Mouse (Mus musculus) heart, postnatal 25 days (tissue): Measurements from ENCODE around the gene Gm21970. TPM values are rescaled to one million over a fixed set of nuclear protein-coding genes. Genes with fewer than 3 reads are reported as not detected.

Experiments
- DNase-seq: peaks from one replicate; pipeline ENCODE4 v3.0.0; 2022; ENCODE audit warnings: low spot score
- intact Hi-C: fragments of 180-260 bp; cut with DNase I; formaldehyde crosslinking; loops from one replicate; pipeline ENCODE4 v1.15.1; 2025
- total RNA-seq, 2 experiments: library from RNA; stranded (reverse); gene quantifications; 2 replicates each; pipeline ENCODE4 v1.2.3; 2021

The Gm21970 gene
- total RNA-seq, 2 experiments from 2014 or later = not detected

- intact Hi-C loops = no loop called here
- no peak for DNase-seq
Measured at GRCm38 (mm10) chr16:91396844-91397537, 5.5 kb downstream of the Gm21970 start.

- DNase-seq = no peak
- intact Hi-C loops = no loop called here
Measured at GRCm38 (mm10) chr16:91398030-91398429, 6.5 kb downstream of the Gm21970 start.

- no peak for DNase-seq
- intact Hi-C loops = no loop called here
Measured at GRCm38 (mm10) chr16:91398944-91399343, 7.4 kb downstream of the Gm21970 start.

GRCm38 (mm10) chr16:91401569-91402165, 10.1 kb downstream of the Gm21970 start:
- intact Hi-C loops = no loop called here
- DNase-seq = no peak

GRCm38 (mm10) chr16:91403784-91404183, 12.3 kb downstream of the Gm21970 start:
- DNase-seq = no peak
- intact Hi-C loops = no loop called here

GRCm38 (mm10) chr16:91404187-91404586, 12.7 kb downstream of the Gm21970 start:
- intact Hi-C loops = no loop called here
- no peak for DNase-seq

GRCm38 (mm10) chr16:91404828-91405577, 13.5 kb downstream of the Gm21970 start:
- DNase-seq = no peak
- intact Hi-C loops = no loop called here

GRCm38 (mm10) chr16:91405640-91406584, 14.4 kb downstream of the Gm21970 start, which contains the start of gene Il10rb:
TSS of gene Il10rb (plus strand) at chr16:91406164.
- intact Hi-C loops = loop anchor here (2.0 kb wide), 2 partner anchors 35 to 79 kb away; partner anchors contain the start of gene Ifnar1
- DNase-seq = peak; percentile 76

GRCm38 (mm10) chr16:91406585-91407220, 15.2 kb downstream of the Gm21970 start:
- DNase-seq = peak; percentile 25
- intact Hi-C loops = loop anchor here (2.0 kb wide), 2 partner anchors 34 to 78 kb away; partner anchors contain the start of gene Ifnar1

- intact Hi-C loops = no loop called here
- no peak for DNase-seq
Measured at GRCm38 (mm10) chr16:91413102-91413844, 21.8 kb downstream of the Gm21970 start.

- intact Hi-C loops = no loop called here
- DNase-seq = no peak
Measured at GRCm38 (mm10) chr16:91415391-91416189, 24.1 kb downstream of the Gm21970 start.

- intact Hi-C loops = no loop called here
- no peak for DNase-seq
Measured at GRCm38 (mm10) chr16:91416357-91416756, 24.8 kb downstream of the Gm21970 start.

GRCm38 (mm10) chr16:91416938-91417337, 25.4 kb downstream of the Gm21970 start:
- no peak for DNase-seq
- intact Hi-C loops = no loop called here

- DNase-seq = no peak
- intact Hi-C loops = no loop called here
Measured at GRCm38 (mm10) chr16:91418531-91418930, 27.0 kb downstream of the Gm21970 start.

- no peak for DNase-seq
- intact Hi-C loops = no loop called here
Measured at GRCm38 (mm10) chr16:91425816-91426215, 34.3 kb downstream of the Gm21970 start.

GRCm38 (mm10) chr16:91426586-91426985, 35.1 kb downstream of the Gm21970 start:
- intact Hi-C loops = no loop called here

GRCm38 (mm10) chr16:91427461-91427860, 35.9 kb downstream of the Gm21970 start:
- intact Hi-C loops = no loop called here

More at GRCm38 (mm10) chr16:91426586-91426985, 35.1 kb downstream of the Gm21970 start:
- DNase-seq = no peak

More at GRCm38 (mm10) chr16:91427461-91427860, 35.9 kb downstream of the Gm21970 start:
- no peak for DNase-seq
